Mouse (Mus musculus) gastrocnemius, postnatal 4 days (tissue): Measurements from ENCODE around the gene 4933414I15Rik. TPM values are rescaled to one million over a fixed set of nuclear protein-coding genes. Genes with fewer than 3 reads are reported as not detected.

ENCODE experiments used
- DNase-seq, 2 experiments: peaks; one replicate each; pipeline ENCODE4 v3.0.0; 2021 to 2022; ENCODE audit warnings: low spot score in 2 of 2, mixed read lengths in 2 of 2
- long read RNA-seq, 2 experiments: library from polyadenylated mRNA; stranded (forward); transcript quantifications; one replicate each; pipeline ENCODE4 v2.0.0; 2021
- total RNA-seq, 2 experiments: library from RNA; stranded (reverse); gene quantifications; 2 replicates each; pipeline ENCODE4 v1.2.3; 2021

4933414I15Rik gene
- total RNA-seq = not detected
- long read RNA-seq, experiment 1 = 0 reads
- long read RNA-seq, experiment 2 = 0 reads

DNA sequence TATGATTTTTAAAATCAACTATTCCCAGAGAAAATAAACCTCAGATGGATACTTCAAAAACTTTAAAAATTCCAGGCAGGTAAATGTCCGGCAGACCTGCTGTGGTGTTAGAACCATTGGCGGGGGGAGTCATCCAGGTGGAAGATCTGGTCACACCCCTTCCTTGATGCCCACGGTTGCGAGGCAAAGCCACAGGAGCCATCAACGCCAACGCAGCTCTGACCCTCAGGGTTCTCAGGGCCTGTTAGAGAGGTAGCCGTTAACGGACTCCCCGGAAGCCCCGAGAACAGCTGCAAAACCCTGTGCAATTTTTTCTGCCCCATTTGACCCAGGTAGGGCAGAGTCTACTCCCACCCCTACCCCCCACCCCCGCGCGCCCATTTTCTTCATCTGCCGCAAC is at the start of gene 4933414I15Rik:
4933414I15Rik (minus strand) TSS at position 260 of the 400 bp plus-strand sequence.
- DNase-seq = no peak

DNA sequence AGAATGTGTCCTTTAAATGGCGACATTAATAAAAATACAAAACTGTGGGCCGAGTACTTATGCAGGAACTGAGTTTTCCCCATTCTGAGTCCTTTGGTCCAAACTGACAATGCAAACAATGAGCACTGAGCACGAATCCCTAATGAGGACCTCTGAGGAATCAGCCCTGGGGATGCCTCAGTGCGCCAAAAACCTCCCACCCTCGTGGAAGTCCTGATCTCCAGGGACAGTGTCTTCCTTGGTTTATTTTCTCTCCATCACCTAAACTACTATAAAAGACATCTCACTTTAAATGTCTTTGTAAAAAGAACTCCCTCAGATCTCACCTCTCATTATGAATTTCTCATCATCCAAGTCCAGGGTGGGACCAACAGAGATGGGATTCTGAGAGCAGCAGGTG is 38.1 kb upstream of the 4933414I15Rik start, which contains the start of gene Olfr1377:
Olfr1377 (plus strand) TSS at position 301 of the 400 bp plus-strand sequence.
- DNase-seq = no peak

DNA sequence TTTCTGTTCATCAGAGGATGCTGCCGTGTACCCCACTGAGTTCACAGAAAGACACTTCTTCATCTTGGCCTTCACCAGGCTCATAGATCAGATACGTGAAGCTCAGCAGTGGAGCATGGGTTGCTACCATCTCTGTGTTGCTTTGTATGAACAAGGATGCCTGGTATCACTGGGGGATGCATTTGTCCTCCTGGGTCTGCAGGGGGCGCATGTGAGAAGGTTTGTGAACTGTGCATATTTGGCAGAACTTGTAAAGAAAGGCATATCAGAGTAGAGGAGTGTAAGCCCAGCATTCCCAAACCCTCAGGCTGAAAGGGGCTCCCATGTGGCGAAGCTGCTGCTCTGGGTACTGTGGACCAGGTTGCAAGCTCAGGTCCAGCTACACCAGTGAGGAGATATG is 33.7 kb upstream of the 4933414I15Rik start:
- no peak for DNase-seq

DNA sequence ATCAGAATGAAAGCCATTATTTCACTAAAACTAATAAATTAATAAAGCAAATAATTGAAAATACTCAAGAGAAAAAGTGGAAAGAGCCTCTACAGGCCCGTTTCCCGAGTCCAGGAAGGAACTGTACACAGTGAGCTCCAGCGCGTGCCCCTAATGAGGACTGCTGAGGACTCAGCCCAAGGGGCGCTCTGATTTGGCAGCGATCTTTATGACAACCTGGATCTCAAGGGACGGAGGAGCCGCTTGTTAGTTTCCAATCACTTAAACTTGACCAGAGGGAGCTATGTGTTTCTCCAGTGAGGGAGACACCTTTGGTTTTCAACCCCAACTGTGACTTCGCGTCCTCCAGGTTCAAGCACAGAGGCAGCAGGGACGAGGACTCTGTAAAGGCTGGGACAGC is 22.7 kb upstream of the 4933414I15Rik start, which contains the start of gene Olfr1378:
Olfr1378 (plus strand) TSS at position 301 of the 400 bp plus-strand sequence.
- DNase-seq = no peak

DNA sequence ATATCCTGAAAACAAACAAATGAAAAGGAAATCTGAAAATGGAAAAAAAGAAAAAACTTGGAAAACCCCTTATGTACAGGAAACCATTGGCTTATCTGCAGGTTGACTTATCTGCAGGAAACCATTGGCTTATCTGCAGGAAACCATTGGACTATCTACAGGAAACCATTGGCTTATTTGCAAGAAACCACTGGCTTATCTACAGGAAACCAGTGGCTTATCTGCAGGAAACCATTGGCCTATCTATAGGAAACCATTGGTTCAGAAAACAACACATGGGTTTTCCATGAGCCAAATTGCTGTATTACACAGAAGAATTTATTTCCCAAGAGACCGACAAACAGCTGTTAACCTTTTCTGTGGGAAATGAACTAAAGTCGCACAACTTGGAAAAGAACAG is 21.3 kb upstream of the 4933414I15Rik start:
- DNase-seq = no peak

DNA sequence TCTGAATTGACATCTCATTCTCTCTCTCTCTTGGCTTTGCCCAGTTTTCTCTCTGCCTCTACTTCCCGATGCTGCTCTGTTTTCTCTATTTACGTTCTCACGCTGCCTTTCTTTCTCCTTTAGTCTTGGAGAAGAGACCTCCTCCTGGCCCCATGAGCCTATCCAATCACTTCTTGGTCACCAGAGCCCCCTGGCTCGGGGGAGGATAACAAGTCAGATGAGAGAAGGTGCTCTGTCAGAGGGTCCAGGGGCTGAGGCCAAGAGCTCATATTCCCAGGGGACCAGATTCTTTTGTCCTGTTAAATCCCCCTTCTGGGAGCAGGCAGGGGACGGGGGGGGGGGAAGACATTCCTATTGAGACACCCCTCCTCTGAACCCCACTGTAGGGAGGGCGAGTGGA is 10.1 kb upstream of the 4933414I15Rik start, which contains the start of gene Prop1:
Prop1 (minus strand) TSS at position 101 of the 400 bp plus-strand sequence.
- no peak for DNase-seq

DNA sequence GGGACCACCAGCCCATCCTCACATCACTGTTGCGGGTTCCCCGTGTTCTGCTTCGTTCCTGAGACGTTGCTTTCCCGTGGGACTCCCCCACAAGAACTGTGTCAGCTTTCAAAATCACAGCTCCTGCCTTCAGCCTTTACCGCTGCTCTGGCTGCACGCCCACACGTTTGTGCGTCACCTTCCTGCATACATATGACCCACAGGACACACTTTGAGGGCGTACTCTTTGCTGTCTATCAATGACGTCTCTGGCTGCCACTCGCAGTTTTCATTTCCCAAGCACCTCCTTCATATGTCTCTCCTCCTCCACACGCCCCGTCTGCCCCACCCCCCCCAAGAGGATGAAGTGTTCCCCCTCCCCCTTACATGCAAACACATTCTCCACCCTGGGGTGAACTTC is 8.7 kb upstream of the 4933414I15Rik start:
- no peak for DNase-seq

DNA sequence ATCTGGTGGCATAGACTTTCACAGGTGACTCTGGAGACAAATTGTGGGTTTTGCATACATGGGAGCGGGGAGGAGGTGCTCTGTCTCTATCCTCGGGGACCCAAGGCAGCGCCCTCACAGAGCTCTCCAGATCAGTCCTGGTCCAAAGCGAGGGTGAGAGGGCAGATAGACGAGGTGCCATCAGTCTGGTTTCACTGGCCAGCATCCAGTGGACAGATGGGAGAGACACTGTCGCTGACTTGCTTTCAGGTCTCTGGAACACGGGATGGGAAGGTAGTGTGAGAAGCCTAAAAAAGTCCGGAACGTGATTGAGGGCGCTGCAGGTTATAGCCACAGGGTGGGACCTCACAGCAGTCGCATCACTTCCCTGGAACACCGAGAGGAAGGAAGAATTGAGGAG is 1.2 kb downstream of the 4933414I15Rik start:
- DNase-seq = no peak

DNA sequence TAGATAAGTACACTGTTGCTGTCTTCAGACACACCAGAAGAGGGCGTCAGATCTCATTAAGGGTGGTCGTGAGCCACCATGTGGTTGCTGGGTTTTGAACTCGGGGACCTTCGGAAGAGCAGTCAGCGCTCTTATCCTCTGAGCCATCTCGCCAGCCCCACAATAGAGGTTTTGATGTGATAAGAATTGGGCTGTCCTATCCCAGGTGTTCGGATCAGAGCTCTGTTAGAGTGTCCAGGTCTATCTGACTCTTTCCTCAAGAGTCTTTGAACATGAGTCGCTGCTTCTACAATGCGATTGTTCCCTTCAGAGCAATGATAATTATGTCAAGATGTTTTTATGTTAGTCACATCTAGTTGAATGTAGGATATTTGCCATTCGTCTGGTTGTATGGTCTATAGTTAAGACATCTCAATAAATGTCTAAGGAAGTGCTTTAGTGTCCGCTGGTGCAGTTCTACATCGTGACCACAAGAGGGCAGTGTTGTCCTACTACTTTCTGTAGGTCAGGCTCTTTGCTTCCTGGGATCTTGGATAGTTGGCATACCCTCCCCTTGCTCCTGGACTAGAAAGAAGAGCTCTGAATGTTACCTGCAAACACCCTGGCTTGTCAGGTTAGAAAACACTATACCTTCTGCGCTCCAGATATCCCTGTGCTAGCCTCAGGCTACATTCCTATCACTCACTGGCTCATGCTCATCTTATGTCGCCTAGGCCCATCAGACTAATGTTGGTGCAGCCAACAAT is 3.8 kb downstream of the 4933414I15Rik start:
- DNase-seq = no peak

DNA sequence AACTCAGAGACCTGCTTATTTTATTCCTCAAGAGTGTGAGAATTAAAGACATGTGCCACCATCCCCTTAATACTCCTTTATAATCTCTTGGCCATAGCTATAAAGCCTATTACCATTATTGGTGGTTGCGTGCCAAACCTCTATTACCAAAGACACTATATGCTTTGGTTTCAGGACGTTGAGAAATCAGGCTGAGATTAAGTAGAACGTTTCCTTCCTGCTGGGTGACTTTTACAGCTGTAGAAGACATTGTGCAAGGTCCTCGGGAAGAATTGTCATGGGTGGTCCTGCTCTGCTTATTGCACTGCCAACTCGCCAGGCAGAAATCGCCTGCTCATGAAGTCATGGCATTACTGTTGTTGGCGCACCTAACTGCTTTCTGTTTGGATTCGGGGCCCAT is 5.1 kb downstream of the 4933414I15Rik start:
- DNase-seq = no peak

DNA sequence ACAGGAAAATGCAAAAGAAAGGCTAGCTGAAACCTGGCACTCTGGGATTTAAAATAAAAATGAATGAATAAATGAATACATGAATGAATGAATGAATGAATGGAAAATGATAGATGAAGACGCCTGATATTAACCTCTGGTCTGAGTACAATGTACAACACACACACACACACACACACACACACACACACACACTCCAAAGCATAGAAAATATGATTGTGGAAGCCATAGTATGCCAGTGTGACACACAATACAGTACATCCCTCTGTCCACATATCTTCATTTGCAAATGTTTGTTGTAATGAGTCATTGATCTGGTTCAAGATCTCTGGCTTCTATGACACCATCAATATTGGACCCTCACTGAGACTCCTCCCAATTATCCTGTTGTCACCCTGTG is 11.5 kb downstream of the 4933414I15Rik start:
- DNase-seq = no peak

DNA sequence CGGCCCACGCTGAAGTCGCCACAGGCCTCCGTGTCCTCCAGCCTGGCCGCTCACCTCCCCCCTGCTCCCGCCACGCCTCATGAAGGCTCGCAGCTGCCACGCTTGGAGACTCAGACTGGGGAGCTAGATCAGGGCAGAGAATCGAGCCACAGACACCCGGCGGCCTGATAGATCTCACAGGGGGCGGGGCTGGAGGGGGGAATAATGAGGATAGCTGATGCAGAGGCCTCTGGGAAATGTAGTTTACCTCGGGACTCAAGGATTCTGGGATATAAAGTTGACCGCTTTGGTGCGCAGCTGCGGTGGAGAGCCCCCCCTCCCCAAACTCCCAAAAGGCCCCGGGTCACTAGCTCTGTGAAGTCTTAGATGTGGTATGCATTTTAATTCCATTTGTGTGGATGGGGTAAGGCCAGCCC is 12.1 kb downstream of the 4933414I15Rik start, which contains the start of gene Zfp354b:
Zfp354b (minus strand) TSS at position 183 of the 416 bp plus-strand sequence.
- peak; percentile 32 to 74 for DNase-seq

DNA sequence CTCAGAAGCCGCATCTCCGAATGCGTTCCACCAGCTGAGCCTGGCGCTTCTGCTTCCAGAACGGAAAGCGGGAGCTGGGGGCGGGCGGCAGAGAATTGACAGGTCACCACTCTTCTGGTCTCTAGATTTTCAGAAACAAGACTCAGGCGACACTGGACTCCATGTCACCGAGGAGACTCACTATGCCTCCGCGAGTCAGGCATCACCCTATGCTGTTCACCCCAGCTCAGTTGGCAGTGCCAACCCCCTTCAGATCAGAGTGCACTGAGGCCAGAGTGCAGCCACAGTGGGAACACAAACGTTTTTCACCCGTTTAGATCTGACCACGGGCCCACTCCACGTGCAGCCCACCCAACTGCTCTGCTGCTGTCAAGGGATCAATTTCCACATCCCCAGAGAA is 12.5 kb downstream of the 4933414I15Rik start:
- peak in 1 of 2 experiments; percentile 11 for DNase-seq

DNA sequence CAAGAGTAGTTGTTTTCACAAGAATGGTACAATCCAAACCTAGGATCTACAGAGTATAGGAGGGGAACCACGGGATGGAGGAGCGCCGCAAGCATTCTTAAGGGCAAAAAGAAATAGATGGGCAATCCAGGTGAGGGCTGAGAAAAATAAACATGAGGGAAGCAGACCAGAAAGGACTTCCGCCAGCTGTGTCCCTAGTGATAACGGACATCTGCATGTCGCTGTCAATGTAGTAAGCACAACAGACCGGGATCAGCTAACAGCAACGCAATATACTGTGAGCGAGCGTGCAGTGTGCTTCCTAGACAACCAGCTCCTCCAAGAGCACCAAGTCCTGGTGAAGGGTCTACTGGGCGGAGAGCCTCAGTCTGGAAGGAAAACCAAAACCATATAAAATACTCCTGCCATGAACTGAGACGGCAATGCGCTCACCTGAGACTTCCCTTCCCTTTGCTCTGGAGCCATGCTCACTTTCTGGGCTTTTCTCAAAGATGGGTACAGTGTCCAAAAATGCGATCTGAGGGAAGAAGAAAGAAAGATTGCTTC is 13.0 kb downstream of the 4933414I15Rik start:
- no peak for DNase-seq

DNA sequence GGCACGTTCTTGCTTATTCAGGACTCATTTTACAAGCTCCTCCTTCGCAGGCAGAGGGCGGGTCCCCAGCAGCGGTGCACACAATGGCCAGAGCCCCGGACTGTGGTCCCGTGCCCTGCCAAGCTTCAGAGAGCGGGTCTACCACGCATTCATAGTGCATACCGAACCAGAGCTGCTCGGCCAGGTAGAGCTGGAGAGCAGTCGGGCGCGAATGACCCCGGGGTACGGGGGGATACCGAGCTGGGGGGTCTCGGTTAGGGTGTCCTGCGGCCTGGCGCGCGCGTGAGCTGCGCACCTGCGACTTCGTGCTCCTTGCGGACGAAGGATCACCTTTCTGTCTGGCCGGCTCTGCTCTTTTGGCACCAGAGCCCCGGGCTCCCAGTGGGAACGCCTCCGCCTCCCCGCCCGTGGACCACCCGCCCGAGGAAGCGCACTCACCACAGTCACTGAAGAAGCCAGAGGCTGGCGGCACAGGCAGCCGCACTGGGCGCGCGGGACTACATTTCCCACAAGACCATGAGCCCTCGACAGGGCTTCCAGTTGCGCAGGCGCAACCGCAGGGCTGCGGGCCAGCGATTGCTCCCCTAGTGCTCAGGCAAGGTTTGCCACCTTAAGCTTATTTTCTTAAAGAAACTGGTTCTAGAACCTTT is 27.8 kb downstream of the 4933414I15Rik start, which contains the start of gene Zfp2:
Zfp2 (minus strand) TSS at position 495 of the 650 bp plus-strand sequence.
- DNase-seq = peak; percentile 86 to 91

DNA sequence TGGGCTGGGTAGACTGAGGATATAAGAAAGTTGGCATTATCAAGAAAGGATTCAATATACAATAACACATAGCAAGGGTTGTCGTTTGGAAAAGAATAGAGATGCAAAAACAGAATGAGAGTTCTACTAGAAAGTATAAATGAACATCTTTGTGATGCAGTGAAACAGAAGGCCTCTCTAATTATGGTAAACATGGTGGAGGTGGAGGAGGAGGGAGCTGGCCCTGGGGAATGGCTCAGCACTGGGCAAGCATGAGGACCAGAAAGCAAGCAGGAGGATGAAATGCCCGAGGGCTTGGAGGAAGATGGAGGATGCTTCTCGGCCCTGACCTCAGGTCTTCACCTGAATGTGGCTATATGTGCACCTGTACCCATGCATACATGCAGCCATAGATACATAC is 29.1 kb downstream of the 4933414I15Rik start:
- no peak for DNase-seq

DNA sequence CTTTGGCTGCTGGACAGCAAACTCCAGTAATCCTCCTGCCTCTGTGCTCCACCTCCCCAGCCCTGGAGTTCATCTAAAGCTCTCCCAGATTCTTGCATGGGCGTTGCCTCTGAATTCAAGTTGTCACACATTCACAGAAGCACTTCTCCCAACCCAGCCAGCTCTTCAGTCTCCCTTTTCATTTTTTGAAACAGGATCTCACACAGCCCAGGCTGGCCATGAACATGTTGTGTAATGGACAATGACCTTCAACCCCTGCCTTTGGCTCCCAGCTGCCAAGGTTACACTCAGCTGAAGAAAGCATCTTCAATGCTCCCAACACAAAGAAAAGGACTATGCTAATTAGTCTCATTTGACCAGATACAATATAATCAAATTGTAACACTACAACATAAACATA is 30.3 kb downstream of the 4933414I15Rik start:
- DNase-seq = no peak

DNA sequence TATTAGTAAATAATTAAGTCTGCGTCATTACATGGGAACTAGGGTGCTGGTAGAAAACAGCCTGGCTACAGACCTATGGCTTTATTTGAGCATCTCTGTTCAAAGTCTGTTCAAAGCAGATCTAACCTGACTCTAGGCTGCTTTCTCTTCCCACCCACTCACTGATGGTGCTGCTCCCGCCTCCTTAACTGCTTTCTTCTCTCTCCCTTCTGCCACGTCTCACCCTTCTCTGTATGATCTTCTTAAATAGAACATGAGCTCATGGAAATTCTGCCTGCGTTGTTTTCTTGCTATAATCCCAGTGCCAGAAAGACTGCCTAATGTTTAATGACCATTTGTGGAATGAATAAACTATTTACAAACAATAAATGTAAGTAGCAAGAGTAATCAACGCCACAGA is 35.4 kb downstream of the 4933414I15Rik start:
- DNase-seq = no peak

DNA sequence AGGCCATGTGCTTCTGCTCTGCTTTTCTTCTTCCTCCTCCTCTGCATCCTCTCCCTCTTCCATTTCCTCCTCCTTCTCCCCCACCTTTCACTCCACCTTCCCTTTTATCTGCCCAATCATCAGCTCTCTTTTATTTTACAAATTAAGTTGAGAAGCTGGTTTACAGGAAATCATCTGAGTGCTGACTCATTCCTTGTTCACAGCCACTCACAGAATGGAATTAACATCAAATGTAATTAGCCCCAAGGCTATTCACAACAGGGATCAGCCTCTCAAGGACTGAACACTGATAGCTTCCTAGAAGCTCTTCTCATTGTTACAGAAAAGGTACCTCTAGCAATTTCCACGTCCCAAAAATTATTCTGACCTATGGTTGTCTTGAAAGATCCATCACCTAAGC is 46.2 kb downstream of the 4933414I15Rik start:
- no peak for DNase-seq

DNA sequence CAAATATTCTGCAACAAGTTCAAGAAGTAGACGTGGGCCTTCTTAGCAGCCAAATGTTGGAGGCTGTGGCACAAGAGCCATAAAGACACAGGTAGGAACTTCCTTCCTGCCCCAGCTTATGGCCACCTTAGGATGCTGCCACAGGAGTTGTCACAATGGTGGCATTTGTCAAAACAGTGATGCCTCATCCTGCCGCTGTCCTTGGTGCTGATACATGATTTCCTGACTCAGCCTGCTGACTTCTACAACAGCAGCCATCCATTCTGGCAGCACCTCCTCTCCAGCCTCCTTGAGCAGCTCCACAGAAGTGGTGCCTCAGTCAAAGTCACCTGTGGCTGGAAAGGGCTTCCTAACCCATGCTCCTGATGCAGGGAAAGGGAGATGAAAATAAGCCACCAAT is 51.1 kb downstream of the 4933414I15Rik start:
- DNase-seq = no peak
